Mouse (Mus musculus) kidney, adult 2 months (tissue): ENCODE measurements around the gene Dynlt1a.
"Not testable (repeated sequence)": the region's sequence is repeated elsewhere in the genome, so short reads cannot be mapped to it uniquely, and the experiment has no call there.

Experiments
- CTCF ChIP-seq: fragments of 200-500 bp; conservative IDR thresholded peaks from 2 replicates; pipeline ENCODE4 v1.5.1; 2011; ENCODE audit warnings: low read depth, mild to moderate bottlenecking, control low read depth, low read length, moderate library complexity, mixed read lengths; ENCODE audit not compliant: insufficient read depth, insufficient read length
- POLR2A ChIP-seq: fragments of 200-500 bp; IDR thresholded peaks from one replicate; pipeline ENCODE4 v1.6.1; 2011; ENCODE audit warnings: low read depth, low read length, control low read depth

GRCm38 (mm10) chr17:6286169-6286568 lies 31.1 kb downstream of the Dynlt1a start:
- TF ChIP-seq POLR2A, CTCF: not testable (repeated sequence)
